Mouse (Mus musculus): ENCODE data around the gene Snapc1. TPM values are rescaled to one million over a fixed set of nuclear protein-coding genes. Genes with fewer than 3 reads are reported as not detected.

Gene Snapc1
- polyA plus RNA-seq (2015; fragmentation: Nextera tagmentation; extraction: Ambion mirVana), result 12.4 and 12.6 TPM in 2 replicates

DNA sequence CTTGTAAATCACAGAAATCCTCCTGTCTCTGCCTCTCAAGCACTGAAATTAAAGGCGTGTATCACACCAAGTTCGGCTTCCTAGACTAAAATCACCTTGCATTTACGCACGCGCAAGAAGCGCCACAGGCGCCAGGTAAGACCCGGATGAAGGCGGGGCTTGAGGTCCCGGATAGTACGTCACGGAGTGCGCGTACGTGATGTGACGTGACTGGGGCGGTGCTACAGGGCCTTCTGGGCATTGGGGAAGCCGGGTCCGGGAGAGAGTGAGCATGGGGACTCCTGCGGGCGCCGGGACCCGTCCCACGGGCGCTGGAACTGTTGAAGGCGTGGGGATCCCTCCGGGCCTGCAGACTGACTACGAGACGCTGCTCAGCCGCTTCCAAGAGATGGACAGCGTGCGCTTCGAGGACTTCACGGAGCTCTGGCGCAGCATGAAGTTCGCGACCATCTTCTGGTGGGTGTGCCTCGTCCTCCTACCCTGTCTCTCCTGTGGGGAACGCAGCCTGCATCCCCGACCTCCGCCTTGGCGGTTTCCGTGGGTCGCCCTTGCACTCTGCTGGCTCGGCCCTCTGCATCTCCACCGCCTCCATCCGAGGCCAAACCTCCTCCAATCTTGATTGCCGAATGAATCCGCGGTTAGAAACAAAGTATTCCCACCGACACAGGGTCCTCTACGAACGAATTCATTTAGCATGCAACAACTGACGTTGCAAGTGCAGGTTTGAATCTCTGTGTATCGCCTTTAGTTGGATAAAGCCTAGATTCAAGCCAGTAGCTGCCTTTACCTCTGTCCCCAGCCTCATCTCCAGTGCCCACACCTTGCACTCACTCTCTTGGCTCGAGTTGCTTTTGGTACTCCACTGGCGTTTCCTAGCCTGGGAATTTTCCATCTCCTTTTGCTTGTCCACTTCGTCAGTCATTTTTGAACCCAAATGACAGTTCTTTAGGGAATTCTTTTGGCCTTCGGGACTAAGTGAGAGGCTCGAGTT is at the start of gene Snapc1:
Gene Snapc1 (plus strand): TSS at position 191 of the 991 bp plus-strand sequence.
- no peak for TF ChIP-seq CTCF (IDR thresholded peaks at IDR 0.05; ENCODE audit: low read depth)
- peak; percentile 97 for DNase-seq (ENCODE audit: low spot score)

DNA sequence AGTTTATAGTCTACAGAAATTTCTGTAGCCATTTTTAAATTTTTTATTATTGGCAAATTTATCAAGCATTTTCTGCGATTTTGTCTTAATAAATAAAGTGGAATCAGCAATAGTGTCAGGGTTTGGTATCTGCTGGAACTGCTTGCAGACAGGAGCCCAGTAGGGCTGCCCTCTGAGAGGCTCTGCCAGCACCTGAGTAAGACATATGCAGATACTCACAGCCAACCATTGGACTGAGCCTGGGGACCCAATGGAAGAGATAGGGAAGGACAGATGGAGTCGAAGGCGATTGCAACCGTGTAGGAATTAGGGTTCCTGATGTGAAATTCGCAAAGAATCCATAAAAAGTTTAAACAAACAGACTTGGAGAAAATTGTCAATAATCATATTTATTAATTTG is 45.8 kb upstream of the Snapc1 start:
- WGBS, result 96% methylated on average over 5 of the region's 5 CpGs

More for the DNA sequence above, at the start of gene Snapc1:
- H3K9me3 ChIP-seq (replicated peaks; ENCODE audit: low read length), result no peaks in the 10 kb centered on the region
- H3K36me3 ChIP-seq (ENCODE audit: insufficient read depth, low read length), result peaks cover 12% of the 10 kb centered on the region; the same call in 1 of the 2 replicates
- peak within 1 kb of the TSS; percentile 86 for H3K4me2 ChIP-seq (ENCODE audit: low read length)
- no peaks in the 10 kb centered on the region for H3K27me3 ChIP-seq (ENCODE audit: insufficient read depth, low read length)
- peak within 1 kb of the TSS; percentile 88 for H3K4me3 ChIP-seq (replicated peaks; ENCODE audit: low read depth, low read length)
- WGBS, result 1% methylated on average over 59 of the region's 60 CpGs
- H3K4me1 ChIP-seq (replicated peaks; ENCODE audit: insufficient read depth, low read length), result 0 out of 2 replicates have a peak, but pooled peaks cover 6% of the 10 kb centered on the region
- peak within 1 kb of the TSS; percentile 72 for H3K27ac ChIP-seq
- peak within 1 kb of the TSS; percentile 75 for H3K9ac ChIP-seq (ENCODE audit: low read depth, low read length)
- ATAC-seq (replicated peaks; ENCODE audit: low FRiP score, low read depth), result peak; percentile 99

DNA sequence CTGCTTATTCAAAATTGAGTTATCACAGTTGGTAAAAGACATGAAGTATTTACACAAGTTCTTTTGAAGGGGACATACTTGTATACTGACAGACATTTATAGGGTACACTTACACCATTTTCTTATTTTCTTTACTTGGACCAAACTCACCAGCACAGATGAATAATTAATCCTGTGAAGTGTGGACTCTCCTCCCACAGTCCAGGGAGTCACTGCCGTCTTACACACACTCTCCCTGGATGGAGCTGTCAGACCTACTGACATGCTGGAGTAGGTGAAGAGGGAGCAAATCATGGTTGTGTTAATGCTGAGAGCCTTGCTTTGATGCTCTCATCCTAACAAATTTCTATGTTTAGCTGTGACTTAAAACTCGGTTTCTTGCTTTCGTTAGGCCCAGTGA is 34.0 kb upstream of the Snapc1 start:
- Histone ChIP-seq H3K4me2 (ENCODE audit: low read length) (no peak overlapping the region), H3K9ac (ENCODE audit: low read depth, low read length) (no peak overlapping the region), H3K4me1 (replicated peaks; ENCODE audit: insufficient read depth, low read length) (no peaks in the 10 kb centered on the region), H3K36me3 (ENCODE audit: insufficient read depth, low read length) (peaks cover 37% of the 10 kb centered on the region), H3K27me3 (ENCODE audit: insufficient read depth, low read length) (no peaks in the 10 kb centered on the region), H3K9me3 (replicated peaks; ENCODE audit: low read length) (no peaks in the 10 kb centered on the region), H3K4me3 (replicated peaks; ENCODE audit: low read depth, low read length) (no peak overlapping the region), H3K27ac (no peak overlapping the region)
- DNase-seq (ENCODE audit: low spot score) (no peak), ATAC-seq (replicated peaks; ENCODE audit: low FRiP score, low read depth) (no peak; the same call in 1 of the 2 replicates)
- TF ChIP-seq CTCF (IDR thresholded peaks at IDR 0.05; ENCODE audit: low read depth), result no peak
- WGBS, result 66% methylated on average over 3 of the region's 3 CpGs

More for the DNA sequence above, 45.8 kb upstream of the Snapc1 start:
- H3K36me3 ChIP-seq (ENCODE audit: insufficient read depth, low read length), result 0 out of 2 replicates have a peak, but pooled peaks cover 2% of the 10 kb centered on the region
- no peaks in the 10 kb centered on the region for H3K9me3 ChIP-seq (replicated peaks; ENCODE audit: low read length)
- ATAC-seq (replicated peaks; ENCODE audit: low FRiP score, low read depth), result no peak
- H3K9ac ChIP-seq (ENCODE audit: low read depth, low read length), result no peak overlapping the region
- no peaks in the 10 kb centered on the region for H3K4me1 ChIP-seq (replicated peaks; ENCODE audit: insufficient read depth, low read length)
- DNase-seq (ENCODE audit: low spot score), result no peak
- no peak overlapping the region for H3K4me2 ChIP-seq (ENCODE audit: low read length)
- H3K27ac ChIP-seq, result no peak overlapping the region
- no peaks in the 10 kb centered on the region for H3K27me3 ChIP-seq (ENCODE audit: insufficient read depth, low read length)
- TF ChIP-seq CTCF (IDR thresholded peaks at IDR 0.05; ENCODE audit: low read depth), result no peak
- H3K4me3 ChIP-seq (replicated peaks; ENCODE audit: low read depth, low read length), result no peak overlapping the region

DNA sequence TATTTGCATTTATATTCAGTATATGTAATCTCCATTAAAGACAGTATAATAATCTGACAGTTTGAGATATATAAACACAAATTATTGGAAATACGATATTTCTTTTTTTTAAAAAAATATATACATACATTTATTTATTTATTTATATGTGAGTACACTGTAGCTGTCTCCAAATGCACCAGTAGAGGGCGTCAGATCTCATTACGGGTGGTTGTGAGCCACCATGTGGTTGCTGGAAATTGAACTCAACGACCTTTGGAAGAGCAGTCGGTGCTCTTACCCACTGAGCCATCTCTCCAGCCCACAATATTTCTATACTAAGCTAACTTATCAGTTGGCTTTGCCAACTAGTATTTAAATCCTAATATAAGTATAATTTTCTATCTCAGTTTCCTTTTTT is 33.0 kb upstream of the Snapc1 start:
- H3K9ac ChIP-seq (ENCODE audit: low read depth, low read length), result no peak overlapping the region
- no peaks in the 10 kb centered on the region for H3K27me3 ChIP-seq (ENCODE audit: insufficient read depth, low read length)
- H3K4me1 ChIP-seq (replicated peaks; ENCODE audit: insufficient read depth, low read length), result no peaks in the 10 kb centered on the region
- DNase-seq (ENCODE audit: low spot score), result peak; percentile 21
- H3K36me3 ChIP-seq (ENCODE audit: insufficient read depth, low read length), result peaks cover 40% of the 10 kb centered on the region
- no peak for ATAC-seq (replicated peaks; ENCODE audit: low FRiP score, low read depth)
- no peak overlapping the region for H3K4me3 ChIP-seq (replicated peaks; ENCODE audit: low read depth, low read length)
- H3K9me3 ChIP-seq (replicated peaks; ENCODE audit: low read length), result no peaks in the 10 kb centered on the region
- WGBS, result 57% methylated on average over 5 of the region's 5 CpGs
- H3K4me2 ChIP-seq (ENCODE audit: low read length), result no peak overlapping the region
- H3K27ac ChIP-seq, result no peak overlapping the region
- peak; percentile 61 for TF ChIP-seq CTCF (IDR thresholded peaks at IDR 0.05; ENCODE audit: low read depth)

DNA sequence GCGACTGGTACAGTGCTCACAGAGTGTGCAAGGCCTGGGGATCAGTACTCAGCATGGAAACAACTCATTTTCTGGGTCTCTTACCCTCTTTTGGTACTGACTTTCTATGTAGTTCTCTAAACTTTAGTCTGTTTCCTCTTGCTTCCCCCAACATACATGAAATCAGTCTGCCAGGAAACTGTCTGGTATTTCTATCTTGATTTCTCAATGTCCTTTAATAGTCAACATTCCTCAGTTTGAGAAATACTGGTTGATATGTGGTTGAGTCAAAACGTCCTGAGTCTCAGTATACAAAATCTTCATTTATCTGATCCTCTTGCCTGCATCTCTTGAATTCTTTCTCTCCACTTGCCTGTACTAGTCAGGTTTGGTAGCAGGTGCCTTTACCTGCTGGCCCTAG is 29.8 kb upstream of the Snapc1 start:
- H3K9me3 ChIP-seq (replicated peaks; ENCODE audit: low read length), result no peaks in the 10 kb centered on the region
- H3K36me3 ChIP-seq (ENCODE audit: insufficient read depth, low read length), result peaks cover 37% of the 10 kb centered on the region
- H3K9ac ChIP-seq (ENCODE audit: low read depth, low read length), result no peak overlapping the region
- no peaks in the 10 kb centered on the region for H3K4me1 ChIP-seq (replicated peaks; ENCODE audit: insufficient read depth, low read length)
- no peak overlapping the region for H3K27ac ChIP-seq
- no peak overlapping the region for H3K4me2 ChIP-seq (ENCODE audit: low read length)
- no peak overlapping the region for H3K4me3 ChIP-seq (replicated peaks; ENCODE audit: low read depth, low read length)
- TF ChIP-seq CTCF (IDR thresholded peaks at IDR 0.05; ENCODE audit: low read depth), result no peak
- ATAC-seq (replicated peaks; ENCODE audit: low FRiP score, low read depth), result no peak
- 82% methylated on average over 2 of the region's 2 CpGs for WGBS
- no peak for DNase-seq (ENCODE audit: low spot score)
- no peaks in the 10 kb centered on the region for H3K27me3 ChIP-seq (ENCODE audit: insufficient read depth, low read length)

DNA sequence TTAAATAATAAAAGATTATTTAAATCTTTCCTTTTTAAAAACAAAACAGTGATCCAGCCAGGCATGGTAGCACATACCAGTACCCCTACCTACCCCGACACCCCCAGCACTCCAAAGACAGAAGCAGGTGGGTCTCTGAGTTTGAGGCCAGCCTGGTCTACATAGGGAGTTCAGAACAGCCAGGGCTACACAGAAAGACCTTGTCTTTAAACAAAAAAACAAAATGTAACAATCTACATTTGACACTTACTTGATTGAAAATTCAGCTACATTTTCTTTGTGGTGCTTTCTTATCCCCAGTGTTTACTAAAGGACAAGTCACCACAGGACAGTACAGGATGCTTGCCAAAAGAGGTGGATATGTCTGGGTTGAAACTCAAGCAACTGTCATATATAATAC is 26.9 kb upstream of the Snapc1 start, which contains the start of gene Gm49321:
Gene Gm49321 (plus strand): TSS at position 301 of the 400 bp plus-strand sequence.
- H3K4me3 ChIP-seq (replicated peaks; ENCODE audit: low read depth, low read length), result no peak within 1 kb of the TSS
- 97% methylated on average over 1 of the region's 1 CpGs for WGBS
- no peaks in the 10 kb centered on the region for H3K27me3 ChIP-seq (ENCODE audit: insufficient read depth, low read length)
- no peak for DNase-seq (ENCODE audit: low spot score)
- no peaks in the 10 kb centered on the region for H3K4me1 ChIP-seq (replicated peaks; ENCODE audit: insufficient read depth, low read length)
- ATAC-seq (replicated peaks; ENCODE audit: low FRiP score, low read depth), result no peak
- TF ChIP-seq CTCF (IDR thresholded peaks at IDR 0.05; ENCODE audit: low read depth), result no peak
- no peak within 1 kb of the TSS for H3K9ac ChIP-seq (ENCODE audit: low read depth, low read length)
- H3K9me3 ChIP-seq (replicated peaks; ENCODE audit: low read length), result no peaks in the 10 kb centered on the region
- H3K36me3 ChIP-seq (ENCODE audit: insufficient read depth, low read length), result peaks cover 42% of the 10 kb centered on the region
- H3K27ac ChIP-seq, result no peak within 1 kb of the TSS
- no peak within 1 kb of the TSS for H3K4me2 ChIP-seq (ENCODE audit: low read length)

All from kidney, postnatal 0 days (tissue).